Mouse (Mus musculus) layer of hippocampus, adult 8-10 months (tissue): ENCODE data around the gene Mrrf. TPM values are rescaled to one million over a fixed set of nuclear protein-coding genes. Genes with fewer than 3 reads are reported as not detected.

Experiments used
- DNase-seq, 2 experiments: peaks; one replicate each; pipeline ENCODE4 v3.0.0; 2022; ENCODE audit warnings: low spot score in 2 of 2
- total RNA-seq, 4 experiments: library from RNA; stranded (reverse); gene quantifications; 2 replicates each; pipeline ENCODE4 v1.2.4; 2022

The Mrrf gene
- total RNA-seq, 4 experiments from 2014 or later: 17.2 to 22.8 (median 18.8) TPM

DNA sequence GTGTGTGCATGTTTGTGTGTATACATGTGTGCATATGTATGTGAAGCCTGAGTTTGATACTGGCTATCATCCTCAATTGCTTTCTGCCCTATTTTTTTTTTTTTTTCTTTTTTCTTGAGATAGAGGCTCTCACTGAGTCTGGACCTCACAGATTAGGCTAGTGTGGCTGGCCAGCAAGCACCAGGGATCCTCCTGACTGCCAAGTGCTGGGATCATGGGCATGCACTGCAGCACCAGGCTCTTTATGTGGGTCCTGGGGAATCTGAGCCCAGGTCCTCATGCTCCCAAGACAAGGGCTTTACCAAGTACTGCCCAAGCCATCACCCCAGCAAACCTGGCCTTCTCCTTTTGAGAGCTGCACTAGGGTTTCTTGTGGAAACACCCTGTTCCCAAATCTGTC is 87.2 kb downstream of the Mrrf start:
- no peak for DNase-seq

DNA sequence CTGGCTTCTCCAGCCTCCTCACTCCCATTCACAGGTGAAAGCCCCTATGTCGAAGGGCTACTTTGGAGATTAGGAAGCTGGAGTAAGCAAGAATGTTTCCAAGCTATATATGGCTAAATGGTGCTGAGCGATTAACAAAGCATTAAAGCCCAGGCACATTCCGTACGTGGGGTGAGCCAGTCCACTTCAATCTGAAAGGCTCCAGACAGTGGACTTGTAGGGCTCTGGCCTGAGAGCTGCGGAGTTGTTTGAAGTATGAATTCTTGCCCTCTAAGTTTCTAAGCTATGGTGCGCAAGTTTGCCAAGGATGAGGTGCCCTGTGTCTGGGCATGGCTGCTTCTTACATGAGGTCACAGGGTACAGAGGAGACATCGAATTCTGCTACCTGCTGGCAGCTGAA is 88.0 kb downstream of the Mrrf start:
- no peak for DNase-seq

DNA sequence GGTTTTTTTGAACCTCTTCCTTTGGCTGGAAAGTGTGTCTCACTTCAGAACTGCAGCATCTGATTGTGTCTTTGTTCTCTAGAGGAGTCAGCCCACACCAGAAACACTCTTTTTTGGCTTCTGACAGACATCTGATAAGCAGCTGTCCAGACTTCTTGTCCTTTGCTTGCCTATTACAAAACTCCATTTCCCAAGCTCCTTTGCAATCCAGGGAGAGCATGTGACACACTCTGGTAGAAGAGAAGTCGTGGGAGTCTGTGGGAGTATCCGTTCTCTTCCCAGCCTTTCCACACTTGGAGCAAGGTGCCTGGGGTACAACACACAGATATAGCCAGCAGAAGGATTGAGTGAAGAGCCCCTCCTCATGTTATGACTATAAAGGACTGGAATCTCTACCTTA is 88.4 kb downstream of the Mrrf start:
- no peak for DNase-seq

- DNase-seq: no peak
These were observed 94.2 kb downstream of the Mrrf start, which contains the start of gene Ptgs1 for GRCm38 (mm10) chr2:36230366-36230765. Ptgs1 (plus strand) TSS chr2:36230426.

DNA sequence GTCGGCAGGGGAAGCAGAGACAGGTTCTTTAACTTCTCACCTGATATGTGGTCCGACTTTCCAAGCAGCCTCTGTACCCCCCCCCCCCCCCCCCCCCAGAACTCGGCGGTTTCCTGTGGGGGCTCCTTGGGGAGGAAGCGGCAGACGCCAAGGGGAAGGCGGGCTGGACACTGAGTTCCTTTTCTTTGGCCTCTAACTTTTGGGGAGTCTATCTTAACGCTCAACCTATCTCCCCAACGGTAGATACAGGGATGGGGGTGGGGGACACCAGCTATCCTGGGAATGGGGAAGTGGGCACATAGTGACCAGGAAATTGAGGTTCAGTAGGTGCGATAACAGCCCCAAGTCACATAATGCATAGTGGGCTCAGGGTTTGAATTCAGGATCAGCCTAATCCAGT is 94.8 kb downstream of the Mrrf start:
- DNase-seq: no peak

DNA sequence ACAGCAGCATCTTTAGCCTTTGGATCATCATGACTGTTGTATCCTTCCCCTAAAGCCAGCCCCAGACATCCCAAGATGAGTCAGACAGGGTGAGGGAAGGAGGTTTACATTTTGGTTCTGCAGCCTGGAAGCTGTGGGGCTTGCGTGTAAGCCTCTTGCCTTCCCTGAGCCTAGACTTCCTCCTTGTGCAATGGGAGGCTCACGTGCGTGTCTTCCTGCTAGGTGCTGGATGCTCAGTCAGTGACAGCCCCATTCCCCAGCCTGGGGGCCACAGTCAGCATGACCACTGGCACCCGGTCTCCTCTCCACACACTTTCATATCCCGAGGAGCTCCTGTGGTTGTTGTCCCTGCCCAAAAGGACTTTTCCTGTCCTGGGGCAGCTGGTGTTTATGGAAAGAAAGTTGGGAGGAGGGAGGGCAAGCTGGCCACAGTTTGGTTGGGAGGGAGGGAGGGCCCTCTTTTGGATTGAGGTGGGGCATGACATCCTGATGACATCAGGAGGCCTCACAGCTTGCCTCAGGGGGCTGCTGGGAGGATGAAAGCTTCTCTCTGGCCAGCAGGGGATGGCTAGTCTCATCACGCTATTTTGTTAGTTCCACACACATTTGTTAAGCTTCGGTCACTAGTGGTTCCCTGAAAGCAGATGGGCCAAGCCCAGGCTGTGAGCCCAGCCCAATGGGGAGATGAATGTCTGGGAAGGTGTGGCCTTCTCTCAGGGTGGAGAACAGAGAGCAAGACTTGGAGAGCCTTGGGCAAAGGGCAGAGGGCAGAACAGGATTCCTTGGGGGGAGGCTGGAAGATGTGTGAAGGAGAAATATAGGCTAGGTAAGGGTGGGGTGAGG is 98.6 kb downstream of the Mrrf start:
- no peak for DNase-seq

- no peak for DNase-seq
These were observed 99.7 kb downstream of the Mrrf start for GRCm38 (mm10) chr2:36235917-36236316.

DNA sequence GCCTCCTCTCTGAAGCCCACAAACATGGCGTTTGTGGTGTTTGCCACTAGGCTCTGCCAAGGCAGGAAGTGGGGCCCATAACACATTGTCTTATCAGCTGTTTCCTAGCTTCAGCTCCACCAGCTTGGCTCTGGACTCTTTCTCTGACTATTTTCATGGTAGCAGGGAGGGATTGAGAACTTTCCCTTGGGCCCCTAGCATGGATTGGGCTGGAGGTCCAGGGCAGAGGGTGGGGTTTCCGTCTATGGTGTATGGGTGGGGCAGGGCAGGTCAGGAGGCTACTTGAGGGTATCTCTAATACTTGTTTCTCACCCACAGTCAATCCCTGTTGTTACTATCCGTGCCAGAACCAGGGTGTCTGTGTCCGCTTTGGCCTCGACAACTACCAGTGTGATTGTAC is 100.7 kb downstream of the Mrrf start:
- no peak for DNase-seq

DNA sequence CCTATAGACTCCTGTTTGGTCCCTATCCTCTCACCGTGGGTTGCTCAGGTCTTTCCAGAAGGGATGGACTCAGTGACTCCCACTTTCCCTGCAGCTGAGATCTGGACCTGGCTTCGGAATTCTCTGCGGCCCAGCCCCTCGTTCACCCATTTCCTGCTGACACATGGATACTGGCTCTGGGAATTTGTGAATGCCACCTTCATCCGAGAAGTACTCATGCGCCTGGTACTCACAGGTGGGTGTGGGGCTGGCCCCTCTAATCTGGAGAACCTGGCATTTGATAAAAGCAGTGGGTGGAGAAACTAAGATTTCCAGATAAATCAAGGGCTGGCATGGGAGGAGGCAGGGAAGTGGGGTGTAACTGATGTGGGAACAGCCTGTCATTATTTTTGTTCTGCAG is 101.4 kb downstream of the Mrrf start:
- no peak for DNase-seq

DNA sequence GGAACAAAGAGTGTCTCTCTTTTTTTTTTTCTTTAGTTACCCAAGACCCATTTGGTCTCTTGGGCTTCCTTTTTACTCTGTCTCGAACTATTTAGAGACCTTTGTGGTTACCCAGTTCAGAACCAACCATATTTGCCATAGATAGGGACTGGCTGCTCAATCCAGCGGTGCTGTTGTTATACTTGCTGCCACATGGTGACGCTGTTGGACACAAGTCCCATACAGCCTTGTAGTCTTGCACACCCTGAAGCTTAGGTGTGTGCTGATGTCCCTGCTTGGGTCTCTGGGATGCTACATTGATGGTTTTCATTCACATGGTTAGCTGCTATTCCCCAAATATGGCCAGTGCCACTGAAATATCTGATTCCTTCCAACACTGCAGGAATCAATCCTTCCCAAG is 102.3 kb downstream of the Mrrf start:
- no peak for DNase-seq

DNA sequence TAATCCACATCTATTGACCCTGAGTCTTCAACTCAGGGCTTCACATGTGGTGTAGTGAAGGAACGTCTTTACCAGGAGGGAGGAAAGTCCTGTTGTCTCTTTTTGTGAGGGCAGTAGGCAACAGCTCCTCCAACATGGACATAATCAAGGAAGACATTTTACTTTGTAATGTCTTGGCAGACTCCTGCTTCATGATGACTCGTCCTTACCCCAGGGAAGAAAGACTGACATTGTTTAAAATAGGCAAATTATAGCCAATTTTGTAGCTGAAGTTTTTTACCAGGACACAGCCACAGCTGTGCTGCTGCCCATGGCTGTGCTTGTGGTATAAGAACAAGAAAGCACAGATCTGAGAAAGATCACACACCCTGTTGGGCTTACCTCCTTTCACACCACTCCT is 102.8 kb downstream of the Mrrf start:
- DNase-seq: no peak

Other genes starting within 250 kb of the Mrrf start
- gene Ttll11, start 156.5 kb upstream of the Mrrf start, total RNA-seq: 10 to 100 TPM; 33.4 to 40.3 (median 38.6) TPM
- 100 to 1,000 TPM; 174 to 193 (median 178) TPM for gene Ndufa8, start 87.0 kb upstream of the Mrrf start, total RNA-seq
- gene Morn5, start 86.9 kb upstream of the Mrrf start, total RNA-seq: 1 to 10 TPM; 1.1 to 3.3 (median 1.6) TPM
- 10 to 100 TPM; 14.8 to 19.9 (median 17.0) TPM for gene Lhx6, start 31.0 kb upstream of the Mrrf start, total RNA-seq
- gene Rbm18, start 384 bp downstream of the Mrrf start, total RNA-seq: 10 to 100 TPM; 42.3 to 52.2 (median 45.6) TPM
- gene Ptgs1, start 94.0 kb downstream of the Mrrf start, total RNA-seq: 10 to 100 TPM; 15.0 to 33.0 (median 25.0) TPM
- under 1 TPM in 3 of 4 experiments, not detected in 1; 0.07 to 0.12 (median 0.08) TPM for gene Olfr338, start 237.1 kb downstream of the Mrrf start, total RNA-seq